Mouse (Mus musculus) T-helper 17 cell (primary cell): ENCODE measurements at regions not wholly inside any gene's neighbourhood (a gene's known extent, or its start where the extent isn't known, plus 50 kb on each side); places are given as distances from the start of the nearest gene placed in this dataset.

Source experiments
- in situ Hi-C, 2 experiments: fragments of 300-600 bp; cut with MboI, MseI; formaldehyde crosslinking; loops; 1 replicate in 1 of 2; 2 replicates in 1 of 2; pipeline ENCODE4 v1.15.1; 2025; ENCODE audit warnings: high pct_unique_total_duplicates in 2 of 2

- in situ Hi-C loops, result no loop called here
Observed at GRCm38 (mm10) chr6:81724601-81725545, 198.6 kb upstream of the Gcfc2 start.

GRCm38 (mm10) chr6:81731631-81732030 is 191.8 kb upstream of the Gcfc2 start:
- in situ Hi-C loops, result no loop called here

DNA sequence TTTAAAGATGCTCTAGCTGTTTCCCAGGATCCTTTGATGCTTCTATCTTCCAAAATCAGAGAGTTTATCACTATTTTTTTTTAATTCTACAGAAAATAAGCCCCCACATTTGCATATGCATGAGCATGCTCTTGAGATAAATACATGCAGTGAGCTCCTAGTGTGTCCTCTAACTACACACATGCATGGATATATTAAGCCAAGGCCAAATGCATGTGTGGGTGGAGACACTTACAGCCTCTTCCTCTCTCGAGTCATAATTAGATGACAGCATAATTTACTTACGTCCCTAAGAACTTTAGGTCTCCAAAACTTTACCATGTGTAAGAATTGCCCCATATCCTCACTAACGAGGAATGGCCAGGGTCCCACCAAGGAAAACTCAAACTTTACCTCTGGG is 189.9 kb upstream of the Gcfc2 start:
- in situ Hi-C loops, result no loop called here

DNA sequence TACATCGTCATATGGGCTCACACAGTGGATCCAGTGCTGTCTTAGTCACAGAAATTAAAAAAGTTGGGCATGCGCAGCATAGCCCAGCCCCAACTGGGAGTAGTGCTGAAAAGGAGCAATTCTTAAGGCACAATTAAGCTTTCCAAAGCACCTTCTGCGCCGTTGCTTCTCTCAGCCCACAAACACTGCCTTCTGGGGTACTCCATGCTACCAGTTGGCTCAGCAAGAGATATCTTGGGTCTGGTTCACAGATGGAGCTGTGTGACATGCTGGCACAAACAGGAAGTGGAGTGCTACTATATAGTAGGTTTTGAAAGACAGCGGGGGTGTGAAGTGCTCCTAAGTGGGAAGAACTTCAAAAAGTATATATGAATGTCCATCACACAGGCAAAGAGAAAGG is 185.0 kb upstream of the Gcfc2 start:
- in situ Hi-C loops, result no loop called here

DNA sequence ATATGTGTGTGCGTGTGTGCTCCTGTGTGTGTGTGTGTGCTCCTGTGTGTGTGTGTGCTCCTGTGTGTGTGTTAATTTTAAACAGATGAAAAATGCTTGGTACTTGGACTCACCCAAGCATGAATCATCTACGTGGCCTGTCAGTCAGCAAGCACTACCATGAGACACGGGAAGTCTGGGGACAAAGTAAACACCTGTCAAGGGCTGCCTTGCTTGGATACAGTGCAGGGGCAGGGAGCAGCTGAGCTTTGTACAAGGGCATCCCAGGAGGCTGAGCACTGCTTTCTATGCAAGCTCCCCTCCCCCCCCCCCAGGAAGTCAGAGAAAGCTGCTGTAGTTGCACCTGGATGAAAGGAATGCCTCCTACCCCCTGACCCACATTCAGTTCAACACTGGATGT is 173.8 kb upstream of the Gcfc2 start:
- in situ Hi-C loops, result no loop called here

- in situ Hi-C loops, result no loop called here
Observed at GRCm38 (mm10) chr6:81751631-81752030, 171.8 kb upstream of the Gcfc2 start.

- in situ Hi-C loops, result no loop called here
Observed at GRCm38 (mm10) chr6:81756242-81756641, 167.2 kb upstream of the Gcfc2 start.

- in situ Hi-C loops, result no loop called here
Observed at GRCm38 (mm10) chr6:81758876-81759275, 164.6 kb upstream of the Gcfc2 start.

GRCm38 (mm10) chr6:81760181-81760580 is 163.3 kb upstream of the Gcfc2 start:
- in situ Hi-C loops, result no loop called here

GRCm38 (mm10) chr6:81765831-81766230 is 157.6 kb upstream of the Gcfc2 start:
- in situ Hi-C loops, result no loop called here

DNA sequence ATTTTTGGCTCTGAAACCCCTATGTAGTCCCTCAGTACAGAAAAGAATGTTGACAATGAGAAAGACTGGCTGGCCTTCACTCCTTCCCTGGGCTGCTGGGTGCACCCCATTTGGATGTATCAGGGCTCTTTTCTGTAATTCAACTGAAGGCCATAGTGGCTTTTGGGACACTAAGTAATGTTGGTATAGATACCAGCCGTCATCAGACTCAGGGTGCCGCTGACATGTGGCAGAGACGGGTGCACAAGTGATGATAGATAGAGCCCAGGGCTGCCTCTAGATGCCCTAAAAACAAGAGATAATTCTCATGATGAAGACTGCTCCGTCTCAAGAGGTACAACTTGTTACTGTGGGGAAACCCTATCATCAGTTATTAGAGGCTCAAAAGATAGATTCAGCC is 156.7 kb upstream of the Gcfc2 start:
- in situ Hi-C loops, result no loop called here

DNA sequence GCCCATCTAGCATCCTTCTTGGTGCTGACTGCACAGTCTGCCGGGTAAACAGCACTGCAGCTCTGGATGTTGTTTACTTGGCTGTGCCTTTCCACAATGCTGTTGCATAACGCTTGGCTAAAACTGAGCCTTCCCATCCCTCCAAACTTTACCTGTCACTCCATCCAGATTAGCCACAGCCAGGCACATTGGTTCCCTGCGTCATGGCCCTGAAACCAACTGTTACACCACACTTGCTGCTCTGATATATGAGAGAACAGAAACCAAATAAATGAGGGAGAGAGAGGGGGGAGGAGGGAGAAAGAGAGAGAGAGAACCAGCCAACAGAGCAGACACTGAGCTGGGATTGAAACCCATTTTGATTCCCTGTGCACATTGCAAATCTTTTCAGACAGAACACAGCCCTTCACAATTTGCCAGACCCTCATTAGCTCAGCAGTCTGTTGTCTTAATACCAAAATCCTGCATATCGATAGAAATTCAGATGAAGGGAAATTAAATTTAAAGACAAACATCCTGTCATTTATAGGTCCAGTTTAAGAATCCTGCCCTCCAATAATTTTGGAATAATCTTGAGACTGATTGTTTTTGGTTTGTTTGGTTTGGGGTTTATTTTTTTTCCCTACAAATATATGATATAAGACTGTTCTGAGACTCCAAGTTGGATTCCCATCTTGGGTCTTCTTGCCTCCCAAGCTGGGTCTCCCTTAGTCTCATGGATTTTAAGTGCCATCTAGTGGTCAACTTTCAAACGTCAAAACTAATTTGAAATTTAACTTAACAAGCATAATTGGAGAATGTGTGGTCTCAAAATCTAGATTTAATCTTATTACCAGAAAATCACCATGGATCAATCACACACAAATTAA is 154.6 kb upstream of the Gcfc2 start:
- in situ Hi-C loops, result no loop called here

- in situ Hi-C loops, result no loop called here
Observed at GRCm38 (mm10) chr6:81770301-81770700, 153.2 kb upstream of the Gcfc2 start.

DNA sequence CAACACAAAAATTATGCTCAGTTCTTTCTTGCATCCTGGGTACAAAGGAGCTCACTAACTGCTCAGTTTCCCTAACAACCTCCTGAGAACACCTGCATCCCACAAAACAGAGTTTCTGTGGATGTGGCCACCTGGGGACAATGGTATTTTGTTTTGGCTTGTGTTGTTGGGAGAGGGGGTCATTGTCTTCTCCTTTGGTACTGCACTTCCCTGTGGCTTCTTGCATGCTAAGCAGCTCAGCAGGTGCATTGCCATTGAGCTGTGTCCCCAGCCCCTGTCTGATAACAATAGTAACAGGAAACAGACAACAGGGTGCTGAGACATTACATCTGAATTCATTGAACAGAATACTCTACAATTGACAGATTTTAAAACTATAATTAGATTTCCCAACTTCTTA is 151.6 kb upstream of the Gcfc2 start:
- in situ Hi-C loops, result no loop called here

- in situ Hi-C loops, result no loop called here
Observed at GRCm38 (mm10) chr6:81782131-81782530, 141.3 kb upstream of the Gcfc2 start.

DNA sequence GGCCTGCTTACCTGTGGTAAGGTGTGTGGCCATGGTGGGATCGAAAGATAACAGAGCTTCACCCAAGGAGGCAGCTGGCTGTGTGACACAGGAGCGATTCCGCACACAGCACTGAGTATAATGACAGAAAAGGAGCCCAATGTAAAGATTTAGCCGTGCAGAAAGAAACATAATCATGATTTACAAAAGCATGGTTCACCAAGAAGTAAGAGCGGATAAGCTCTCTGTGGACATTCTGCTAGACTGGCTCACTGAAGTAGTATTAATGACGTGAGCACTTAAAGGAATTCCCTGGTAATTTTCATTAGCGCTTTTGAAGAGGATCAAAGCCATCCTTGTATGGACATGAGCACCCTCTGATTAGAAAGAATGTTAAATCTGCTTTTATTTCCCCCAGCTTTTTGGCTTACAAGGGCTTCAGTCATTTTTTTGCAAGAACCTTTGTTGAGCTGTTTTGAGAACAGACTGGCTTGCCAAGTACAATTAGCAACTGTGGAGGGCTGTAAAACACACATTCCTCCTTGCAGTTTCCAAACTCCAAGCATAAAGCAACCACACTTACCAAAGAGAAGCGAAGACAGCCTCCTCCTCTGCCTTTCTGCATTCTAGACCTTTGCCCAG is 140.5 kb upstream of the Gcfc2 start:
- in situ Hi-C loops, result no loop called here

DNA sequence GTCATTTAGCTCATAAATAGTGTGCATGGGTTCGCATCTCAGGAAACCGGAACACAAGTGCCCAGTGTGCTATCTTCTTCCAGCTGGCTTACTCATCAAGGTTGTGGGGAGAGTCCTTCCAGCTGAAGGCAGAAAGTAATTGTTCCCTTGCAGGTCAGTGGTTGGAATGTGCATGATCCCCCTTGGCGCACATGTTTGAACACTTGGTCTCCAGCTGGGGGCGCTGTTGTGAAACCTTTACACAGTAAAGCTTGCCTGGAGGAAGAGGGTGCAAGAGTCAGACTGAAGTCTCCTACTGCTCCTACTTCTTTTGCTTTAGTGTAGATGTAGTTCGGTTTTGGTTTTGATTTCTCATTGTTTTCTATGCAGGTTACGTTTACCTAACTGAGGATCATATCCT is 128.2 kb upstream of the Gcfc2 start:
- in situ Hi-C loops, result loop anchor here in 1 of 2 experiments (10.0 kb wide), 1 partner anchor 990 kb away; no protein-coding TSS in a partner anchor

- in situ Hi-C loops, result no loop called here
Observed at GRCm38 (mm10) chr6:81800822-81801221, 122.6 kb upstream of the Gcfc2 start.

GRCm38 (mm10) chr6:81801804-81802203 is 121.7 kb upstream of the Gcfc2 start:
- in situ Hi-C loops, result no loop called here

DNA sequence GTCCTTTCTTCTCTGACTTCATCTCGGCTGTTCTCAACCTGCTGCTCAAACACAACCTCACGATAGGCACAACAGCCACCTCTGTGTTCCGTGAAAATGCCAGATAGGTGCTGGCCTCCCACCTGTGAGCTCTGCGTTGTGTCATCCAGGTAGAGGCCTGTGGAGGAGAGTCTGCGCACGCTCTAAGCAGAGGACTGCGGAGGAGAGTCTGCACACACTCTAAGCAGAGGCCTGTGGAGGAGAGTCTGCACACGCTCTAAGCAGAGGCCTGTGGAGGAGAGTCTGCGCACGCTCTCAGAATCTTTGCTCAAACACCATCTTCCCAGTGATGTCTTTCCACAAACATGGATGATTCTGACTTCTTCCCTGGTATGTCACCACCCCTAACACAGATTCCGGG is 117.5 kb upstream of the Gcfc2 start:
- in situ Hi-C loops, result no loop called here

- in situ Hi-C loops, result no loop called here
Observed at GRCm38 (mm10) chr6:81808712-81809111, 114.8 kb upstream of the Gcfc2 start.
